Mouse (Mus musculus) bone marrow macrophage, adult 2 months (primary cell): ENCODE data around the gene Tars2.

Source experiments
- CTCF ChIP-seq: IDR thresholded peaks from 2 replicates; pipeline ENCODE4 v1.5.1; 2012; ENCODE audit warnings: low read depth, mild to moderate bottlenecking, low read length, moderate library complexity
- POLR2A ChIP-seq: IDR thresholded peaks from 2 replicates; pipeline ENCODE4 v1.6.1; 2012; ENCODE audit warnings: mild to moderate bottlenecking, low read depth, low read length, borderline replicate concordance

DNA sequence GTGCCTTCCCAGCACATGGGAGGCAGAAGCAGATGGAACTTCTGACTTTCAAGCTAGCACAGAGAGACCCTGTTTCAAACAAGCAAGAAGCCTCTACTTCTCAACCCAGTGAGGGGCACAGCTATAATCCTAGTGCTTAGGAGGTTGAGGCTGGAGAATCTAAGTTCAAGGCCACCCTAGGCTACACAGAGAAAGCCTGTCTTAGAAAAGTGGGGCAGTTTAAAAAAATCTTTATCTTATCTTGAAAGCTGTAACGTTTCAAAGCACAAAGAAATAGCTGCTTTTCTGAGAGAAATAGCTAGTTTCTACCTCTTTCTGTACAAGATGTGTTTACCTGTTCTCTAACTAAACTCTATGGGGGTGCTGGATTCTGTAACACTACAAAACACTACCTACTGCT, 46.7 kb upstream of the Tars2 start:
- TF ChIP-seq POLR2A (no peak), CTCF (no peak)
